Mouse (Mus musculus): ENCODE data around the gene Jam2. TPM values are rescaled to one million over a fixed set of nuclear protein-coding genes. Genes with fewer than 3 reads are reported as not detected.

The Jam2 gene
- polyA plus RNA-seq, 1 experiment from 2014 or later, result 5.2 TPM

Other genes starting within 250 kb of the Jam2 start
- 50.7 and 54.1 TPM in 2 replicates for gene Mrpl39, start 38.4 kb upstream of the Jam2 start, polyA plus RNA-seq (2015; fragmentation: Nextera tagmentation; extraction: Ambion mirVana)
- gene Gabpa, start 60.8 kb downstream of the Jam2 start, polyA plus RNA-seq (2015; fragmentation: Nextera tagmentation; extraction: Ambion mirVana), result 39.1 and 39.3 TPM in 2 replicates
- 992 and 993 TPM in 2 replicates for gene Atp5j, start 61.5 kb downstream of the Jam2 start, polyA plus RNA-seq (2015; fragmentation: Nextera tagmentation; extraction: Ambion mirVana)